Mouse (Mus musculus) cerebellum, postnatal 10 days (tissue): ENCODE data around the gene Mast4.

Experiments used
- DNase-seq, 2 experiments: peaks; one replicate each; pipeline ENCODE4 v3.0.0; 2021; ENCODE audit warnings: mixed read lengths in 2 of 2

Mast4 gene

GRCm38 (mm10) chr13:102779275-102779674 lies 555.0 kb downstream of the Mast4 start:
- no peak for DNase-seq

DNA sequence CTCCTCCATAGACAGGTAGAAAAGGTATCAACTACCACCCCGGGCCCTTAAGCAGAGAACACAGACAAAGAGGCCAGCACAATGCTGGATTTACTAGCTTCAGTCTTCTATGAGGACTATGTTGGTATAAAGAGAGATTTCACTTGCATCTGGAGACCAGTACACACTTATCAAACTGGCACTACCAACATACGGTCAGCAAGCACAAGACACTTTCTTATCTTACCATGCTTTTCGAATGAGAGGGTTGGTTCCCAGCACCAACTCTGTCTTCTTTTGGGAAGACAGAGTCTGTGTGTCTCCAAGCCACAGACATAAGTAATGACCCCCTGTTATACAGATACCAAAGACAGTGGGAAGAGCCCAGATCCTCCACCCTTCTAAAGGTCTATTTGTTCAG lies 555.4 kb downstream of the Mast4 start:
- DNase-seq: no peak

DNA sequence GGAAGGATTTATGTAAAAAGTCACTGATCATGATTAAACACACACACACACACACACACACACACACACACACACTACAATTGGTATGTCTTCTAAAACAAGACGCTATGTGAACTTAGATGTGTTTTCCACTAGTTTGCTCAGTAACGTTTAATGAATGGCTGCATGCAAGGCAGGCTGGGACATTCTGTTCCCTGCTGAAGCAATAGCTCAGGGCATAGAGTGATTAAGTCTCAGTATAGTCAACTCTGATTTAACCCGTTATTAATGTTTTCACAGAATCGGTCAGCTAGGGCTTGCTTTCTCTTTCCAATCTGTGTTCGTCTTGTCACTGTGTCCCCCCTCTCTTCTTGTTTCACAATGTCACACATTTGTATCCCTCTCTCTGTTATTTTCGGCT lies 558.8 kb downstream of the Mast4 start:
- no peak for DNase-seq

GRCm38 (mm10) chr13:102774786-102775201 lies 559.5 kb downstream of the Mast4 start:
- no peak for DNase-seq

DNA sequence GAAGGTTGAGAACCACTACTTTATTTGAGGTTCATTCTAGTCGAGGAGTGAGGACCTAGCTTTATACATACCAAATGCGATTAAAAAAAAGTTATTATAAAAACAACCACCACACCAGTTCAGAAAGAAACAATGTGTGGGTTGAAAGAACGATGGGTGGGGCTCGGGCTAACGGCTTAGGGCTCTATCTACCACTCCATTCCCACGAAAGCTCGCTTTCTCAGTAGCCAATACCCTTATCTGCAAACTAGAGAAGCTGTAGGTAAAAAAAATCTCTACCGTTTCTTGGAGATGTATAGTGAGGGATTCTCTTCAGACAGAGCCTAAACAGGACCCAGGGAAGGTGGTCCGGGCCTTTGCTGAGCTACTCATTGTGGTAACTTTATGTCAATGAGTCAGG lies 561.1 kb downstream of the Mast4 start:
- no peak for DNase-seq

GRCm38 (mm10) chr13:102770194-102770593 lies 564.1 kb downstream of the Mast4 start:
- no peak for DNase-seq

GRCm38 (mm10) chr13:102768512-102768911 lies 565.8 kb downstream of the Mast4 start:
- DNase-seq: no peak

DNA sequence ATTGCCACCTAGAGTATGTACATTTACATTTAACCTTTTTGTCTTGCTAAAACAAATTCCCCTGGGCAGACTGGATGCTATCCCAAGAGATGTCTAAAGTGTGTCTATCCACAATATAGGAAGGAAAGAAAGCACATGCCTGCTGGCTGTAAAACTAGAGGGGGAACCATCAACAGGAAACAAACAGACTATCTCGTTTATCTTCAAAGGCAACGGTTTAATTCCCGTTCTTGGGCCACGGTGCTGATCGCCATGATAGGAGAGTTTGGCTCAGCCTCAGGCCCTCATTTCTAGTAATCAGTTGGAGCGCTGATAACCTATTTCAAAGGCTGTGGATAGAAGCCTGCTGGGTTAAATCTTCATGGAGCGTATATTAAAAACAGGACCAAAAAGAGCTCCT lies 567.2 kb downstream of the Mast4 start:
- DNase-seq: no peak

GRCm38 (mm10) chr13:102765216-102765615 lies 569.1 kb downstream of the Mast4 start:
- DNase-seq: no peak

DNA sequence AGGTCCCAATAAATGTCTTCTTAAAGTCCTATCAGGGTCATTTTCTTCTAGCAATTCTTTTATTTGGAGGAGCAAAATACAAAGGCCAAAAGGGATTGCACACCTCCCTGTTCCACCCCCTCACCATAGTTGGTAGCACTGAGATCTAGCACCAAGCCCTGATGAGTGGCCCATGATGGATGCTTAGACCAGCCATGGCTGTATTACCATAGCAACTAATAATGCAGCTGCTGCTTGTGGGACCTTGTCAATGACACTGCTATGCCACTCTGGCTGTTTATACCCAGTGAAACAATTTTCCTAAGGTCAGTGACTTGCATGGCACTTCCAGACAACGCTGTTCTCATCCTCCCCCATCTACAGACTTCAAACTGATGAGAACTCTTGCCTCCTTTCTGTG lies 570.1 kb downstream of the Mast4 start:
- DNase-seq: no peak

DNA sequence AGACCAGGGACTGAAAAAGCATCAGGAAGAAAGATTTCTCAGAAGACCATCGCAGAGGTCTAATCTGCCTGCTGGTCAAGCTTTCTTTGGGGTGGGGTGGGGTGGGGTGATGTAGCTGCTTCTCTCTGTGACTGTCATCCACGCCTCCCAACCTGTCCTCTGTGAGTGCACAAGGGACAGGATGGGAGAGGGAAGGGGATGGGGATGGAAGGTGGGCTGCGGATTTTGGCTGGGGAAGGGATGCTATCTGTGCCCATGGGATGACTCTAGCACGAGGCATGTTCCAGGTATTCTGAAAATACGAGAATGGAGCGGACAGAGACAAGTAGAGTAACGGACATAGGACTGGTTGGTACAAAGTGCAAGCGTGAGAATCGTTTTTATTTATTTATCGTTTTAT lies 572.1 kb downstream of the Mast4 start:
- no peak for DNase-seq

GRCm38 (mm10) chr13:102761410-102761809 lies 572.9 kb downstream of the Mast4 start:
- DNase-seq: no peak

DNA sequence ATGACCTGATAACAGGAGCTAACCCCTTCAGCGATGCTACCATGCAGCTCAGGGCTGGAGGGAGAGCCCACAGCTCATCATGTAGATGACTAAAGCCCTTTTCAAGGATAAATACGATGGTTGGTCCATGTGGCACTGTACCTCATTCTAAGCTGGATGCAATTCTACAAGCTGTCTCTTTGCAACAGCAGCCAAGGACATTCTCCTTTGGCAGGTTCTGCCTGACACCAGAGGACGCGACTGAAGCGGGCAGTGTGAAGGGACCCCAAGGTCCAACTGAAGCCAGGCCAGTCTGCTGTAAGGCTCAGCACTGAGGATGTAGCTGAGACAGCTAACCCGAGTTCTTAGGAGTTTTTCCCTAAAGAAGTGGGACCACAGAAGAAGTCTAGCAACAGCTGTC lies 576.3 kb downstream of the Mast4 start:
- DNase-seq: peak in 1 of 2 experiments; percentile 25

DNA sequence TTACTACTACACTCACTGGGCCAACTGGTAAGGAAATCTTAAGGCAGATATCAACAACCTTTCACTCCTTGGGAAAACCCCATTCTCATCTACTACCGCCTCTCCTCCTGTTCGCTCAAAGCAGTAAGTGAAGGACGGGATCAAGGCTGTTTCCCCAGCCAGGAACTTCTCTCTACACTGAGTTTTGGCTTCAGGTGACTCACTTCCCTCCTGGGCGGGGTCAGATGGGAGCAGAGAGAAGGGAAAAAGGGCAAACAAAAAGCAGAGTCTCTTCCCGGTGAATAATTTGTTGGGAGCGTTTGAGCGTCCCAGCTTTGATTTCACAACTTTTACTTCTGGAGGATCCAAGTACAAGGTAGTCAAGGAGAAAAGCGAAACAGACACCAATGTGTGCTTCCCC lies 578.2 kb downstream of the Mast4 start:
- no peak for DNase-seq

GRCm38 (mm10) chr13:102755124-102755523 lies 579.2 kb downstream of the Mast4 start:
- DNase-seq: no peak

GRCm38 (mm10) chr13:102753714-102754556 lies 580.4 kb downstream of the Mast4 start:
- DNase-seq: no peak

GRCm38 (mm10) chr13:102749891-102750290 lies 584.4 kb downstream of the Mast4 start:
- DNase-seq: no peak

- DNase-seq: no peak
Measured at GRCm38 (mm10) chr13:102749194-102749593, 585.1 kb downstream of the Mast4 start.

GRCm38 (mm10) chr13:102746803-102747561 lies 587.3 kb downstream of the Mast4 start:
- DNase-seq: no peak

DNA sequence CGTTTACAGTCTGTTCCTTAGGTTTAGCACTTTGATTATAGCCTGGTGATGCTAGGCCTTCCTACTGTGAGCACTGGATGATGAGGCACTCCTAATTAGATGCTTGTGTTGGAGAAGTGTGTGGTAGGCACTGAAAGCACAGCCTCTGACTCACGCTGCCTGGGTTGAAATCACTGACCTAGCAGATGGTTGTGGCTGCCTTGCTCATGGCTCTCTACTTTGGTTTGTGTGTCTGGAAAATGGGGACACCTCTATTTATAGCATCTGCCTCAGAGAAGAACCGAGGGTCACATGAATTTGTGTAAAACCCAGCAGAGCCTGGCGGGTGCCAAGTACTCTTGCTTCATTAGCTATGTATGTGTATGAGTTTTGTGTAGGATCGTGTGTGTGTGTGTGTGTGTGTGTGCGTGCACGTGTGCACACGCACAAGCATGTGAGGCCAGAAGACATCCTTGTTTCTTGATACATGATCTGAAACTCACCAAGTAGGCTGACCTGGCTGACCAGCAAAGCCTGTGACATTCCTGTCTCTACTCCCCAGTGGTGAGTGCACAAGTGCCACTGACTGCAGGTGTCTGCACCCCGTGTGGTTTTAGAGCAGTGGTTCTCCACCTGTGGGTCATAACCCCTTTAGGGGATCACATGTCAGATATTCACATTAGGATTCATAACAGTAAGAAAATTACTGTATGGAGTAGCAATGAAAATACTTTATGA lies 588.5 kb downstream of the Mast4 start:
- no peak for DNase-seq

DNA sequence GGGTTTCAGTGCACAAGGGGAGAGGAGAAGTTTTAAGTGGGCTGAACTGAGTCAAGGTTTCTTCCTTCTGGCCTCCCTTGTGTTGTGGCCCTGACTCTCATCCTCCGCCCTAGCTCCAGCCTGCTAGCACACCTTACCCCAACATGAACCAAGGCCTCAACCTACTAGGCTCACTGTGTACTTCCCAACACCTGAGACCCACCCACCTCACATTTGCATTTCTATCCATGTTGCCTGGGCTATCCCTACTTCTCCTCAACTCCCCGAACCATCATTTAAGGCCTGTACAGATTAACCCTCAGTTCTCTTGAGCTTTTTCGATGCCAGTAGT lies 589.1 kb downstream of the Mast4 start:
- no peak for DNase-seq

DNA sequence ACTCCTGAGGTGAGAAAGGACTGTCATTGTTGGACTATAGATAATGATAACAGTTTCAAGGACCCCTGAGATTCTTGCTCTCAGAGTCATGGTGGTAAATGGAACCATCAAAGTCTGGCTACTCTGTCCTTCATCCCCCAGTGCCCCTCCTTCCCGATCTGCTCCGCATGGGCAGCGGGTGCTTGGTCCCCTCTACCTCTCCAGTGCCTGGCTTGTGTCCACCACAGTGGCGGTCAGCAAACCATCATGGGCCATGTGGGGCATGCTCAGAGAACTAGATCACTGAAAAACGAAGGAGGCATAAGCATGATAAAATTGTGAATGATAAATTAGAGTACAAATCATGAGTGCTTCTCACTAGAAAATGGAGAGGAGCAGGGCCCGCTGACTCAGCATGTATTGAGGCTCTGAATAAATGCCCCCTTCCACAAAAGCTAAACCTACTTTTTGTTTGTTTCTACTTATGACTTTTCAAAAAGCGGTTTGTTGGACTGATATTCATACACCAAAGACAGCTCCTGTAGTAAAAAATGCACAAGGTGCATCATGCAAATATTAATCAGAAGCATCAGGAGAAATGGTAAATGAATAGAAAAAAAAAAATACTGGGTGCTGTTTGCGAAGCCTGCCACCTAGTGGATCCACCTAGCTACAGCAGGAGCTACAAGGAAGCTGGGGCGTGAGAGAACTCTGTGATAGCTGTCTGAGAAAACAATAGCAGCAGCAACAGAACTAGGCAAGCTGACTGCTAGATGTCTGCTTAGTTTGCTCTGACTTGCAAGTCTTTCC lies 589.6 kb downstream of the Mast4 start:
- peak; percentile 71 to 74 for DNase-seq
